Mouse (Mus musculus): ENCODE data around the gene Adam10.

The Adam10 gene

GRCm38 (mm10) chr9:70788705-70789104 is 109.9 kb downstream of the Adam10 start:
- DNase-seq (ENCODE audit: low spot score), result no peak

GRCm38 (mm10) chr9:70790621-70791020 is 111.8 kb downstream of the Adam10 start:
- no peak for DNase-seq (ENCODE audit: low spot score)

DNA sequence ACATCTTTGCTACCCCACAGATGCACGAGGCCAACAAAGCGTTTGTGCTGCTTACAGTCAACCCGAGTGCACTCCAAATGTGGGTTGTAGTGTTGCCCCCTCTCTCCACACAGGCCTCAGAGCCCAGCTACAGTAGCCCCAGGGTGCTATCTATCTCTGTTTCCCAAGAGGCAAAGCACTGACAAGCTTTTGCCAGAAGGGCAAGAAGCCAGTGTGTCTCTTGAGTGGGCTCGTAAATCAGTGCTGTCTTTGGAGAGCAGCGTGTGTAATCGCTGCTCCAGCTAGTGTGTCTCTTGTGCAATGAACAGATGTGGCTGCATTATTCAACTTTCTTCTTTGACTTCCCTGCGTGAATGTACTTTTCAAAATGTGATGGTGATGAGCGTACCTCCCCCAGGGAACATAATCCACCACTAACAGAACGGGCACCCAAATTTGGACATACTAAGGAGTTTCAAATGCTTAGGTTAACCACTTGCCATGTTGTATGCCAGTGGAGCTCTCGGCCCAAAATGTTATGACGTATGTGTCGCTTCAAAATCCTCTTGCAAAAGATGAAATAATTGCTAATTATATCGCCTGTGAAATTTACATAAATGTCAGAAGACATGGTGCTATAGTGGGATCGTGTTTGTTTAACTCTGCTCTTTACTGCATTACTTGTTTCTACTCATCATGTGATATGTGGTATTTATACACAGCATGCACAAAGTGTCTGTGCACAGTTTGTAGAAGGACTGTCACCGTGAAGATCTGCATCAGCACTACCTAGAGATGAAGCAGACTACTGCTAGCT is 116.0 kb downstream of the Adam10 start:
- DNase-seq (ENCODE audit: low spot score), result no peak

- no peak for DNase-seq (ENCODE audit: low spot score)
These were observed 116.6 kb downstream of the Adam10 start for GRCm38 (mm10) chr9:70795439-70795757.

- no peak for DNase-seq (ENCODE audit: low spot score)
These were observed 122.0 kb downstream of the Adam10 start for GRCm38 (mm10) chr9:70800588-70801315.

DNA sequence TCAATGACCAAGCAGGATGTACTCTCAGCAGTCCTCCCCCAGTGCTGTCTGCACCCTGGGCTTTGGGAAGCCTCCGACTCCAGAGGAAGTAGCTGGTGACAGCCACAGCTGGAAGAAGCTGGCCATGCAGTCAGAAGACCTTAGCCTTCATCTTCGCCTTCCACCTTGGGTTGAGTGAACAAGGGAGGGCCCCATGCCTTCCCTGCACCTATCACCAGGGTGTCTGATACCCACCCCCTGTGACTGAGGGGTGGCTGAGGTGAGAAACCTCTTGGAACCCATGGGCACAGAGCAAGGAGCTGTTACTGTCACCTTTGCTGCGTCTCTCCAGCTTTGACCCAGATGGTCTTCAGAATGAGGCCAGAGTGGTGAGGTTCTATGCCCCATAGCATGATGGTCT is 123.0 kb downstream of the Adam10 start:
- no peak for DNase-seq (ENCODE audit: low spot score)

GRCm38 (mm10) chr9:70802816-70803215 is 124.0 kb downstream of the Adam10 start:
- no peak for DNase-seq (ENCODE audit: low spot score)

- DNase-seq (ENCODE audit: low spot score), result no peak
These were observed 127.3 kb downstream of the Adam10 start for GRCm38 (mm10) chr9:70806069-70806468.

- no peak for DNase-seq (ENCODE audit: low spot score)
These were observed 128.9 kb downstream of the Adam10 start for GRCm38 (mm10) chr9:70807714-70808113.

DNA sequence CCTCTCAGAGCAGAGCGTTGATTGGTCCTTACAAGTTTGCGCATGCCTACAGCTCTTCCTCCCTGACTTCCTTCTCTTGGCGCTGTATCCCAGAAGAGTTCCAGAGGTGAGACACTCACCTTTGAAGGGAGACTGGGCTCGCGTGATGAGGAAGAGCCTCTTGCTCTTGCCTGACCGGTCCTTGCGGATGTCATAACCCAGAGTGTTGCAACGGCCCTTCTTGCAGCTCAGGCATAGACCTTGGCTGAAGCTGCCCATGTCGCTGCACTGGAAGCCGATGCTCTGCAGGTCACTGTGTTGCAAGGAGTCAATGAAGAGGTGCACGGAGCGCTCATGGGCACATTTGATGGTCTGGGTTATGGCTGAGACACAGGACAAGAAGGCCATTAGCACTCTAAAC is 133.8 kb downstream of the Adam10 start:
- DNase-seq (ENCODE audit: low spot score), result no peak

- peak; percentile 13 for DNase-seq (ENCODE audit: low spot score)
These were observed 138.0 kb downstream of the Adam10 start for GRCm38 (mm10) chr9:70816701-70817305.

GRCm38 (mm10) chr9:70817396-70817795 is 138.6 kb downstream of the Adam10 start:
- peak; percentile 63 for DNase-seq (ENCODE audit: low spot score)

DNA sequence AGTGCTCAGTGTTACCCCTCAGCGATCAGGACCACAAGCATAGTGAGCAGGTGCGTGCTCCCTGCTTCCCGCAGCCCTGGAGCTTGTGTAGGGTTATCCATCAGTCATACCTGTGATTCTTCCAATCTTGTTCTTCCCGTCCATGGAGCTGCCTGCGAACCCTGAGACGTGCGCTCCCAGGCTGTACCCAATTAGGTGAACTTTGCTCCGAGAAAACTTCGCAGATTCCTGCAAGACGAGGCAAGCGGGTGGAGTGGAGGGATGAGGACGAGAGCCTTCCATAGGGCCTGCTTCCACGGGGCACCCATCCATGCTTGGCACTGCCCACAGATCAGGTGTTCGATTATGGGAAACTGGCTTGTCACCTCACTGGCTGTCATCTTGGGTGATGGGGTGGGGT is 139.9 kb downstream of the Adam10 start:
- no peak for DNase-seq (ENCODE audit: low spot score)

DNA sequence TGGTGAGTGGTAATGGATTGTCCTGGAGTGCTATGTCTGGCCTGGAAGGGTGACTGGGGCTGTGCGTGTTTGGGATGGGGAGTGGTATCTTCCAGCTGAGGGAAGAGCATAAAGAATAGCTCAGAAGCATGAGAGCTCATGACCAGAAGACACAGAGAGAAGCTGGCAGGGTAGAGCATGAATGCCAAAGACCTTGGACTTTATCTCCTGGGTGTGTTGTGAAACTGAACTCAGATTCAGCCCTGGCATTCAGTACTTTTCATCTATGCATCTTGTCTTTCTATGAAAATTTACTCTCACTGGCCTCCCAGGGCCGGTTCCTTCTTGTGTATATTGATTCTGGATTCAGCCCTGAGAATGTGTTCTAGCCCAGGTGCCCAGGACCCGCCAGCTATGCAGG is 145.3 kb downstream of the Adam10 start:
- no peak for DNase-seq (ENCODE audit: low spot score)

- no peak for DNase-seq (ENCODE audit: low spot score)
These were observed 149.1 kb downstream of the Adam10 start for GRCm38 (mm10) chr9:70827911-70828310.
